Mouse (Mus musculus) heart, adult 2 months (tissue): ENCODE data around the gene Ckm.

Experiments
- CTCF ChIP-seq: fragments of 200-600 bp; IDR thresholded peaks from 2 replicates; pipeline ENCODE4 v1.8.1; 2022; ENCODE audit warnings: antibody characterized with exemption, mild to moderate bottlenecking, moderate library complexity
- POLR2A ChIP-seq: fragments of 200-500 bp; IDR thresholded peaks from 2 replicates; pipeline ENCODE4 v1.6.1; 2011; ENCODE audit warnings: mild to moderate bottlenecking, low read depth, low read length, control low read depth; ENCODE audit not compliant: insufficient read depth

GRCm38 (mm10) chr7:19399496-19400280 lies 4.9 kb upstream of the Ckm start:
- TF ChIP-seq CTCF = no peak
- no peak for TF ChIP-seq POLR2A
